Mouse (Mus musculus) midbrain, embryonic 16.5 days (tissue): ENCODE data around the gene Olfr433. TPM values are rescaled to one million over a fixed set of nuclear protein-coding genes. Genes with fewer than 3 reads are reported as not detected.

Source experiments
- ATAC-seq: fragments of 200-750 bp; cut with Nextera tagmentation; 2 replicates; pipeline ENCODE4 v1.8.0; 2017; ENCODE audit warnings: moderate TSS enrichment
- H3K27ac ChIP-seq: fragments of 300-500 bp; sonication (generic); 2 replicates; pipeline ENCODE4 v1.5.1; 2014; ENCODE audit warnings: mild to moderate bottlenecking, low read length, mixed read lengths
- H3K27me3 ChIP-seq: fragments of 300-500 bp; sonication (generic); 2 replicates; pipeline ENCODE4 v1.6.1; 2014; ENCODE audit warnings: low read depth, low read length, mixed read lengths; ENCODE audit not compliant: control insufficient read depth, insufficient read depth
- H3K36me3 ChIP-seq: fragments of 300-500 bp; sonication (generic); 2 replicates; pipeline ENCODE4 v1.6.1; 2014; ENCODE audit warnings: mild to moderate bottlenecking, low read length, moderate library complexity, mixed read lengths; ENCODE audit not compliant: control insufficient read depth, insufficient read depth
- H3K4me1 ChIP-seq: fragments of 300-500 bp; sonication (generic); 2 replicates; pipeline ENCODE4 v1.6.1; 2014; ENCODE audit warnings: mild to moderate bottlenecking, low read length, mixed read lengths; ENCODE audit not compliant: control insufficient read depth, insufficient read depth
- H3K4me2 ChIP-seq: fragments of 300-500 bp; sonication (generic); 2 replicates; pipeline ENCODE4 v1.6.1; 2014; ENCODE audit warnings: mild to moderate bottlenecking, low read length, mixed read lengths
- H3K4me3 ChIP-seq: fragments of 300-500 bp; sonication (generic); 2 replicates; pipeline ENCODE4 v1.5.1; 2014; ENCODE audit warnings: low read depth, mild to moderate bottlenecking, low read length, moderate library complexity, mixed read lengths
- H3K9ac ChIP-seq: fragments of 300-500 bp; sonication (generic); 2 replicates; pipeline ENCODE4 v1.6.1; 2014; ENCODE audit warnings: low read depth, low read length, mixed read lengths
- H3K9me3 ChIP-seq: fragments of 300-500 bp; sonication (generic); replicated peaks from 2 replicates; pipeline ENCODE4 v1.6.1; 2014; ENCODE audit warnings: mild to moderate bottlenecking, low read length, mixed read lengths; ENCODE audit not compliant: control insufficient read depth, poor library complexity, severe bottlenecking
- WGBS: fragments of 180-500 bp; shearing (Covaris S2); extraction: QIAGEN DNeasy Blood & Tissue Kit; methylation state at CpG from one replicate; pipeline ENCODE4 v1.1.7; 2014; 5-methylcytosine and 5-hydroxymethylcytosine counted together
- polyA plus RNA-seq: library from polyadenylated mRNA; unstranded; fragments of >200 nt; fragmentation: Nextera tagmentation; extraction: Ambion mirVana; gene quantifications from 2 replicates; pipeline ENCODE4 v1.2.1, GENCODE M21; 2015

The Olfr433 gene
- polyA plus RNA-seq, 1 experiment from 2014 or later = not detected

- H3K4me1 ChIP-seq = no peaks in the 10 kb centered on the region
- H3K4me3 ChIP-seq = no peak within 1 kb of the TSS
- no peaks in the 10 kb centered on the region for H3K9me3 ChIP-seq
- no peak within 1 kb of the TSS for H3K27ac ChIP-seq
- 98% methylated on average over 2 of the region's 2 CpGs for WGBS
- H3K27me3 ChIP-seq = no peaks in the 10 kb centered on the region
- no peak within 1 kb of the TSS for H3K4me2 ChIP-seq
- no peak for ATAC-seq
- no peak within 1 kb of the TSS for H3K9ac ChIP-seq
- H3K36me3 ChIP-seq = no peaks in the 10 kb centered on the region
Observed at GRCm38 (mm10) chr1:174084031-174084430, 43.5 kb downstream of the Olfr433 start, which contains the start of gene Olfr429. Gene Olfr429, plus strand, starts transcription at chr1:174084331.

Other genes starting within 250 kb of the Olfr433 start
- 0.24 and 0.45 TPM in 2 replicates for gene Ifi211, start 127.7 kb upstream of the Olfr433 start, polyA plus RNA-seq
- gene Mndal, start 98.2 kb upstream of the Olfr433 start, polyA plus RNA-seq = 1.1 and 1.2 TPM in 2 replicates
- 0.35 and 0.47 TPM in 2 replicates for gene Ifi203, start 98.0 kb upstream of the Olfr433 start, polyA plus RNA-seq
- 0.10 TPM in 1 of 2 replicates, not detected in the other for gene Ifi202b, start 58.0 kb upstream of the Olfr433 start, polyA plus RNA-seq
- gene Ifi205, start 8.9 kb upstream of the Olfr433 start, polyA plus RNA-seq = not detected in 2 replicates
- gene Olfr432, start 8.5 kb downstream of the Olfr433 start, polyA plus RNA-seq = not detected in 2 replicates
- not detected in 2 replicates for gene Olfr430, start 25.9 kb downstream of the Olfr433 start, polyA plus RNA-seq
- gene Olfr429, start 43.6 kb downstream of the Olfr433 start, polyA plus RNA-seq = not detected in 2 replicates
- gene Olfr427, start 56.2 kb downstream of the Olfr433 start, polyA plus RNA-seq = not detected in 2 replicates
- gene Olfr231, start 80.5 kb downstream of the Olfr433 start, polyA plus RNA-seq = not detected in 2 replicates
- not detected in 2 replicates for gene Olfr424, start 90.8 kb downstream of the Olfr433 start, polyA plus RNA-seq
- gene Olfr420, start 114.9 kb downstream of the Olfr433 start, polyA plus RNA-seq = not detected in 2 replicates
- gene Spta1, start 132.1 kb downstream of the Olfr433 start, polyA plus RNA-seq = 0.06 and 0.16 TPM in 2 replicates
- not detected in 2 replicates for gene Olfr419, start 211.4 kb downstream of the Olfr433 start, polyA plus RNA-seq